Mouse (Mus musculus) bone marrow, adult 2 months (tissue): Measurements from ENCODE around the gene Ace3. TPM values are rescaled to one million over a fixed set of nuclear protein-coding genes. Genes with fewer than 3 reads are reported as not detected.

Experiments
- H3K27ac ChIP-seq: fragments of 200-500 bp; 2 replicates; pipeline ENCODE4 v1.5.1; 2012; ENCODE audit warnings: low read depth, mild to moderate bottlenecking, control low read depth, inconsistent platforms, low read length; ENCODE audit not compliant: control insufficient read depth, poor library complexity, insufficient read depth
- H3K4me1 ChIP-seq: fragments of 200-500 bp; 2 replicates; pipeline ENCODE4 v1.6.1; 2011; ENCODE audit warnings: low read length; ENCODE audit not compliant: control insufficient read depth, insufficient read depth
- H3K4me3 ChIP-seq: fragments of 200-500 bp; replicated peaks from 2 replicates; pipeline ENCODE3; 2011; ENCODE audit warnings: mild to moderate bottlenecking, low read depth, low read length, control low read depth; ENCODE audit not compliant: control insufficient read depth
- CTCF ChIP-seq: fragments of 200-500 bp; IDR thresholded peaks from 2 replicates; pipeline ENCODE4 v1.5.1; 2011; ENCODE audit warnings: low read length, control low read depth; ENCODE audit not compliant: control insufficient read depth, insufficient read depth
- POLR2A ChIP-seq: fragments of 200-500 bp; IDR thresholded peaks from 2 replicates; pipeline ENCODE4 v1.6.1; 2011; ENCODE audit warnings: low read depth, mild to moderate bottlenecking, control low read depth, low read length, borderline replicate concordance; ENCODE audit not compliant: control insufficient read depth
- WGBS: fragments of 180-500 bp; shearing (Covaris S2); methylation state at CpG from one replicate; pipeline ENCODE4 v1.1.7; 2018; 5-methylcytosine and 5-hydroxymethylcytosine counted together
- polyA plus RNA-seq: library from polyadenylated mRNA; stranded (reverse); fragments of >200 nt; gene quantifications from 2 replicates; pipeline ENCODE4 v1.2.4, GENCODE M21; 2011; ENCODE audit warnings: low replicate concordance; ENCODE audit not compliant: missing spikeins, insufficient read depth, insufficient read length

The Ace3 gene
- polyA plus RNA-seq, 1 experiment = not detected

- 88% methylated on average over 28 of the region's 28 CpGs for WGBS
- H3K27ac ChIP-seq = no peak overlapping the region
- no peaks in the 10 kb centered on the region for H3K4me1 ChIP-seq
- TF ChIP-seq CTCF (no peak), POLR2A (no peak)
- H3K4me3 ChIP-seq = no peak overlapping the region
Measured at GRCm38 (mm10) chr11:105955815-105956430, 38.6 kb upstream of the Ace3 start.

GRCm38 (mm10) chr11:105957501-105957900 lies 37.0 kb upstream of the Ace3 start:
- 69% methylated on average over 6 of the region's 6 CpGs for whole genome bisulfite sequencing

GRCm38 (mm10) chr11:105958566-105958965 lies 35.9 kb upstream of the Ace3 start:
- no peak for TF ChIP-seq CTCF
- no peak for TF ChIP-seq POLR2A
- 38% methylated on average over 1 of the region's 1 CpGs for WGBS
- Histone ChIP-seq H3K4me1 (no peaks in the 10 kb centered on the region), H3K4me3 (no peak overlapping the region), H3K27ac (no peak overlapping the region)

More at GRCm38 (mm10) chr11:105957501-105957900, 37.0 kb upstream of the Ace3 start:
- no peak for TF ChIP-seq POLR2A
- no peak for TF ChIP-seq CTCF
- Histone ChIP-seq H3K4me1 (no peaks in the 10 kb centered on the region), H3K27ac (no peak overlapping the region), H3K4me3 (no peak overlapping the region)

- H3K4me3 ChIP-seq = no peak overlapping the region
- 8% methylated on average over 17 of the region's 17 CpGs for WGBS
- no peak overlapping the region for H3K27ac ChIP-seq
- no peaks in the 10 kb centered on the region for H3K4me1 ChIP-seq
- TF ChIP-seq POLR2A = no peak
- TF ChIP-seq CTCF = no peak
Measured at GRCm38 (mm10) chr11:105959355-105959754, 35.1 kb upstream of the Ace3 start.

- 59% methylated on average over 5 of the region's 5 CpGs for WGBS
- TF ChIP-seq POLR2A (no peak), CTCF (no peak)
- H3K4me3 ChIP-seq = no peak overlapping the region
- H3K4me1 ChIP-seq = no peaks in the 10 kb centered on the region
- no peak overlapping the region for H3K27ac ChIP-seq
Measured at GRCm38 (mm10) chr11:105964691-105965090, 29.8 kb upstream of the Ace3 start.

GRCm38 (mm10) chr11:105966288-105966687 lies 28.2 kb upstream of the Ace3 start:
- Histone ChIP-seq H3K4me1 (no peaks in the 10 kb centered on the region), H3K27ac (no peak overlapping the region), H3K4me3 (no peak overlapping the region)
- TF ChIP-seq POLR2A (no peak), CTCF (no peak)
- WGBS = 72% methylated on average over 4 of the region's 4 CpGs

- H3K4me1 ChIP-seq = no peaks in the 10 kb centered on the region
- TF ChIP-seq CTCF (no peak), POLR2A (no peak)
- H3K27ac ChIP-seq = no peak within 1 kb of the TSS
- WGBS = 1% methylated on average over 76 of the region's 76 CpGs
- peak within 1 kb of the TSS; percentile 17 for H3K4me3 ChIP-seq
Measured at GRCm38 (mm10) chr11:105967741-105968574, 26.5 kb upstream of the Ace3 start, which contains the start of gene Ace. Gene Ace, plus strand, starts transcription at chr11:105967945.

GRCm38 (mm10) chr11:105968948-105969347 lies 25.5 kb upstream of the Ace3 start:
- H3K4me1 ChIP-seq = no peaks in the 10 kb centered on the region
- WGBS = 37% methylated on average over 10 of the region's 10 CpGs
- no peak overlapping the region for H3K27ac ChIP-seq
- H3K4me3 ChIP-seq = no peak overlapping the region
- no peak for TF ChIP-seq POLR2A
- TF ChIP-seq CTCF = no peak

- Histone ChIP-seq H3K4me1 (no peaks in the 10 kb centered on the region), H3K4me3 (no peak overlapping the region), H3K27ac (no peak overlapping the region)
- 18% methylated on average over 1 of the region's 1 CpGs for WGBS
- peak; percentile 23; the same call in 1 of the 2 replicates for TF ChIP-seq CTCF
- TF ChIP-seq POLR2A = no peak
Measured at GRCm38 (mm10) chr11:105969516-105969915, 25.0 kb upstream of the Ace3 start.
